Mouse (Mus musculus) adrenal gland, adult (tissue): Measurements from ENCODE around the gene Lmtk3.
A peak's percentile ranks its signal among the peaks of the same experiment; 100 is the strongest.

Experiments used
- DNase-seq, 2 experiments: peaks; one replicate each; pipeline ENCODE4 v3.0.0; 2022 to 2023; ENCODE audit warnings: low spot score in 1 of 2; ENCODE audit not compliant: inconsistent age in 2 of 2

Lmtk3 gene

DNA sequence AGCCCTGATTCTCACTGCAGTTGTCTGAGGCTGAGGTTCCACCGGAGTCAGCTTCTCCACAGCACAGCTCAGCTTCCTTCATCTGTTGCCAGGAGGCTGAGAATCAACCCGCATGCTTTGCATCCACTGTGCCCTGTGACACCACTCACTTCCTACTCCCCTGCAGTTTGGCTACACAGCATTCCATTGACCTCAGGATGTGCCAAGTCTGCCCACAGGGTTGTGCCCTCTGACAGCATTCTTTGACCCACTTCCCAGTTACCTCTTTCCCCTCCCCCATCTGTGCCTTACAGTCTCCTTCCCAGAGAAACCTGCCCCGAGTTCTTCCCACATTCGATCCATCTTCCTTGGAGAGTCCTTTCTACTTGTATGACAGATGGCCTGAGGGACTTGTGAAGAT lies 1.3 kb upstream of the Lmtk3 start:
- peak in 1 of 2 experiments; percentile 38 for DNase-seq

DNA sequence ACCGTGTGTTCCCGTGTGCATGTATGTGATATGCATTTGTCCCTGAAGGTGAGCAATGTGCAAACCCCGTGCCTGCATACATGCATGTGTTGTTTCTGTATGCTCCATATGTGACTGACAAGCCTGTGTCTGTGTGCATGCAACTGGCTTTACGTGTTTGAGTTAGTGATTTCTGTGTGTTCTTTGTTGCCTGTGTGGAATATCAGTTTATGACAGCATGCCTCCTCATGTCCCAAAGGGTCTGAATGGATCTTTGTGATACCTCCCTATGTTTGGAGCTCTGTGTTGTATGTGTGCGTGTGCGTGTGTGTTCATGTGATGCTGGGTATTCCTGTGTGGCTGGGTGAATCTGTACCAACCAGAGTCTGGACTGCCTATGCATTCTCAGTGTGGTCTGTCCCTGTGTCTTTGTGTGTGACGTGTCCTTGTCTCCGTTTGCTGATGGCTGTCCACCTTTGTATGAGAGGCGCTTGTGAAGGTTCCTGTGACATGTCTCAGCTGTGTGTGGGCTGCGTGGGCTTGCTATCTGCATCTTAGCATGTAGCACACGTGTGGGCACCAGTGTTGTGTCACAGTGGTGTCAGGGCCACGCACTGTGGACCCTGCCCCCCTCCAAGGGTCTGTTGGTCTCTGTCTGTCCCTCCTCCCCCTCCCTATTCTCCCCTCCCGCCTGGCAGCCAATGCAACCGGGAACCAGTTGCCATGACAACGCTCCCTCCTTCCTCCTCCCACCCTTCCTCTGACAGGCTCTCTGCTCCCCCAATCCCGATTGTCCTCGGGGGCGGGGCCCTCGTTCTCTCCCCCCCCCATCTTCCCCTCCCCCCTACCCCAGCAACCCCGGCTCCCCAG lies 1.2 kb downstream of the Lmtk3 start, which contains the start of gene Sult2b1:
TSS of gene Sult2b1 (minus strand) at position 146 of the 849 bp plus-strand sequence.
- peak; percentile 67 to 75 for DNase-seq

DNA sequence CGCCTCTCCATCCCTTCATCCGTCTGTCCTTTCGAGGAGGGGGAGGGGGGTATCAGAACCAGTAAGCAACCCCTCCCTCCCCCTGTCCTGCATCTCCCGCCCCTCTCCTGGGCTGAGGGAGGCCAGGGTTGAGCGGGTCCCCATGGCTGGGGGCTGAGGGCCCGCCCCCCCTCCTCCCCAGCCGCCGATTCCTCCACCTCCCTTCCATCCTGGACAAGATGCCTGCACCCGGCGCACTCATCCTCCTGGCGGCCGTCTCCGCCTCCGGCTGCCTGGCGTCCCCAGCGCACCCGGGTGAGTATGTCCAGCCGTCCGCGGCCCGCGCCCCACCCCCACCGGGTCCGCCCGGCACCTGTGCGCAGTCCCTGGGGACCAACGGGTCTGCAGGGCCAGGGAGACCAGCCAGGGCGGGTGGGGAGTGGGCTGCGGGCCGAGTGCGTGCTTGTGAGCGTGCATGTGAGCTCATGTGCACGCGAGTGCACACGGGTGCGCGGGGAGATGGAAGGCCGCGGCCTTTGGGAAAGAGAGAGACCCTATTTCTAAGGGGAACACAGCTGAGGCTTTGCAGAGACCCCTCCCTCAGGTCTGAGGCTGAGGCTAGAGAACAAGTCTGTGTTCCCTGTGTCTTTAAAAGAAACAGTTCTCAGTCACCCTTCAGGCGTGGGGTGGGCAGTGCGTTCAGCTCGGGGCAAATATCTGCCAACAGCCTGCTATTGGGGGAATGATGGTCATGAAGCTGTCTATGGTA lies 2.0 kb downstream of the Lmtk3 start:
- peak in 1 of 2 experiments; percentile 62 for DNase-seq

DNA sequence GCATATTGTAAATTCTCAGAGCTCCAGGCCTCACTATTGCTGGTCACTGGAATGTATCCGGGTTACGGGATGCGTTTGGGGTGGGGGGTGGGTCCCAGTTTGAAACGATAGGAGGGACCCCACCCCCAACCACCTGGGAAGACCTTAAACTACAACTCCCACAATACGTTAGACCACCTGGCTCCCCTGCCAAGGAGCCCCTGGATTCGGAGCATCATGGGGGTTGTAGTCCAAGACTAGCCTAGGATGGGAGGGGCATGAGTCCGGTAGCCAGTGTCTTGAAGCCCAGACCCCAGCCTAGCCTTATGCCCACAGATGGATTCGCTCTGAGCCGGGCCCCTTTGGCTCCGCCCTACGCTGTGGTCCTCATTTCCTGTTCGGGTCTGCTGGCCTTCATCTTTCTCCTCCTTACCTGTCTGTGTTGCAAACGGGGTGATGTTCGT lies 2.6 kb downstream of the Lmtk3 start:
- DNase-seq = peak in 1 of 2 experiments; percentile 53

DNA sequence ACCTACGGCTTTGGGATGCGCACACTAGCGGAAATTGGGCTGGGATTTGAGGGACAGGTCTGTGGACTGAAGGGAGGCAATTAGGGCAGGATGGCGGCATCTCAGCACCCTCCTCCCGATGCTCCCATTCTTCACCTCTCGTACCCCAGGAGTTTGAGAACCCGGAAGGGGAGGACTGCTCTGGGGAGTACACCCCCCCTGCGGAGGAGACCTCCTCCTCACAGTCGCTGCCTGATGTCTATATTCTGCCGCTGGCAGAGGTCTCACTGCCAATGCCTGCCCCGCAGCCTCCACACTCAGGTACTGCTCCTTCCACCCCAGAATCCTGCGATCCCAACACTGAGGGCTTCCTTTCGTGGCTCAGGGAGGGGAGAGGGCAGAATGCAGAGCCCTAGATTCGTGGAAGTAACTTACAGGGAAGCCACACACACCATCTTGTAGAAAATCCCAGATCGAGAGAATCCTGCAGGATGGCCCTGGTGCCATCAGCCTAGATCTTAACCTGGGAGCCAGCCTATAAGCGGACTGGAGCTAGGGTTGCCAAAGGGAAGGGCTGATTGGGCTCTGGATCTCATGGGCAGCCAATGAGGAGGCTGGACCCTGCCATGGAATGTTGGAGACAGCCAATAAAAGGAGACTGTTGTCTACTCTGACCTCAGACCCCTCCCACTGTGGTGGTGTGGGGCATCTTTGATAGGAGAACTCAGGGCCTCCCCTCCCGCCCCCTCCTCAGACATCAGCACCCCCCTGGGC lies 3.3 kb downstream of the Lmtk3 start:
- DNase-seq = peak in 1 of 2 experiments; percentile 30

GRCm38 (mm10) chr7:45787642-45788041 lies 4.1 kb downstream of the Lmtk3 start:
- peak in 1 of 2 experiments; percentile 22 for DNase-seq

DNA sequence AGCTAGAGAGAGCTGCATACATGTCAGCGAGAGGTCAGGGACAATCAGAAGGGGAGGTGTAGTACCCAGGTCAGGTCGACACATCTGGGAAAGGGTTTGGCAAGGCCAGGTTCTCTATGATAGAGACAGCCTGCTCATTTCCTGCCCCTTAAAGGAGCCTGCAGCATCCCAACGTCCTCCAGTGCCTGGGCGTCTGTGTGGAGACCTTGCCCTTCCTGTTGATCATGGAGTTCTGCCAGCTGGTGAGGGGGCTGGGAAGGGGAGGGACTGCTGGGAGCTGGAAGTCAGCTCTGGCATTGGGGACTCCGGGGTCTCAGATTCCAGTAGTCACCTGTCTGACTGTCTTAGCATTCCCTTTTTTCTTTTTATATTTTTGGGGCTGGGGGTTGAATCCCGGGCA lies 7.2 kb downstream of the Lmtk3 start:
- DNase-seq = peak; percentile 50 to 67

DNA sequence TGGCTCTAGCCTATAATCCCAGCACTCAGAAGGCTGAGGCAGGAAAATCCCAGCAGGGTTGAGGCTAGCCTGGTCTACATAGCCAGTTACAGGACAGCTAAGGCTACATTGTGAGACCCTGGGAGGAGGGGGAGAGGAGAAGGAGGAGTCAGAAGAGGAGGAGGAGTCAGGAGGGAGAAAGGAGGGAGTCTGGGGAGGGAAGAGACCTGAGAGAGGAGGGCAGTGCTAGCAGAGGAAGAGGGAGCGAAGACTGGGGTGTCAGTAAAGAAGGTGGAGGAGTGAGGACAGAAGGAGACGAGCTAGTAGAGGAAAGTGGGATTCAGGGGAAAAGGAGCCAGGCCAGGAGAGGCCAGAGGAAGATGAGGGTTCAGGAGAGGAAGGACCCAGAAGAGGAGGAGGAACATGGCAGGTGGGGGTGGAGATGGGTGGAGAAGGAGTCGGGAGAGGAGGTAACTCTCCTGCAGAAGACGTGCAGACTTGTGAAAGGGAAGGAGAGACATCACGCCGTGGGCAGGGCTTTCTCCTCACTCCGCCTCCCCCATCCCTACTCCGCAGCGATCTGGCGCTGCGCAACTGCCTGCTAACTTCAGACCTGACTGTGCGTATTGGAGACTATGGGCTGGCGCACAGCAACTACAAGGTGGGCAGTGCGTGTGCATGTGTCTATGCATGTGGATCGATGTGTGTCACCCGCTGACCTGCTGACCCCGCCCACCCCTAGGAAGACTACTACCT lies 8.4 kb downstream of the Lmtk3 start:
- DNase-seq = peak in 1 of 2 experiments; percentile 24

- peak; percentile 16 to 48 for DNase-seq
Observed at GRCm38 (mm10) chr7:45793240-45793639, 9.7 kb downstream of the Lmtk3 start.

DNA sequence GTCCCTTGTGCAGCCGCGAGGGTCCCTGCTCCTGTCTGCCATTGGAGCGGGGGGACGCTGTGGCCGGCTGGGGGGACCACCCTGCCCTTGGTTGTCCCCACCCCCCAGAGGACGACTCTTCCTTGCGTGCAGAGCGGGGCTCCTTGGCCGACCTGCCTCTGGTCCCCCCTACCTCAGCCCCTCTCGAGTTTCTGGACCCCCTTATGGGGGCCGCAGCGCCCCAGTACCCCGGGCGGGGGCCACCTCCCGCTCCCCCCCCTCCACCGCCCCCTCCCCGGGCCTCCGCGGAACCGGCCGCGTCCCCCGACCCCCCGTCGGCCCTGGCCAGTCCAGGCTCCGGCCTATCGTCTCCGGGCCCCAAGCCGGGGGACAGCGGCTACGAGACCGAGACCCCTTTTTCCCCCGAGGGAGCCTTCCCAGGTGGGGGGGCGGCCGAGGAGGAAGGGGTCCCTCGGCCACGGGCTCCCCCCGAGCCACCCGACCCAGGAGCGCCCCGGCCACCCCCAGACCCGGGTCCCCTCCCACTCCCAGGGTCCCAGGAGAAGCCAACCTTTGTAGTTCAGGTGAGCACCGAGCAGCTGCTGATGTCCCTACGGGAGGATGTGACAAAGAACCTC lies 10.5 kb downstream of the Lmtk3 start:
- peak in 1 of 2 experiments; percentile 13 for DNase-seq

- DNase-seq = peak in 1 of 2 experiments; percentile 16
Observed at GRCm38 (mm10) chr7:45794971-45795370, 11.4 kb downstream of the Lmtk3 start.

DNA sequence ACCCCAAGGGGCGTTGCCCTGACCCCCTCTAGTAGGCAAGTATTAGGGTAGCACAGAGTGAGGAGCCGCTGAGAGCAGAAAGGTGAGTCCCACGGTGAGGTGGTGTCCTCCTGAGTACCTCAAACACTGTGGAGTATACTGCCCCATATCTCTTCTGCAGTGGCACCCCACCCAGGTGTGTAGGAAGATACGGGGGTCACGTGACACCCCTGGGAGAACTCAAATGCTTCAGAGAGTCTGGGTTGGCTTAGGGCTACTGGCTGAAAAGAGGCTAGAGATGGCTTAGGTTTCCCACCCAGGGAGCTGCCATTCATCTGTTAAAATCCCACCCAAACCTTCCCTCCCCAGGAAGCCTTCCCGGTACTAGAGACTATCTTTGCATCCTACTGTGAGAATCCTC lies 13.4 kb downstream of the Lmtk3 start:
- DNase-seq = no peak

- DNase-seq = peak in 1 of 2 experiments; percentile 78
Observed at GRCm38 (mm10) chr7:45797661-45798510, 14.3 kb downstream of the Lmtk3 start.

DNA sequence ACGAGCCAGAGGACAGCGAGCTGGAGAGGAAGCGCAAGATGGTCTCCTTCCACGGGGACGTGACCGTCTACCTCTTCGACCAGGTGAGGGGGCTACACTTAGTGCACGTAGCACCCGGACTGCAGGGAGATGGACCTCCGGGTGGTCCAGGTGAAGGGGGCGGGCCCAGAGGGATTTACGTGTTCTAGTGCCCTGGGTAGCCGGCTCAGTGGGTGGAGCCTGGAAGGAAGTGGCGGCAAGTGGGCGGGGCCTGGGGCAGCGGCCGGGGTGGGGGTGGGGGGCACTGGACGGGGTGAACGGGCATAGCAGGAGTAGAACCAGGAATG lies 14.9 kb downstream of the Lmtk3 start:
- DNase-seq = no peak

- no peak for DNase-seq
Observed at GRCm38 (mm10) chr7:45798931-45799330, 15.4 kb downstream of the Lmtk3 start.

DNA sequence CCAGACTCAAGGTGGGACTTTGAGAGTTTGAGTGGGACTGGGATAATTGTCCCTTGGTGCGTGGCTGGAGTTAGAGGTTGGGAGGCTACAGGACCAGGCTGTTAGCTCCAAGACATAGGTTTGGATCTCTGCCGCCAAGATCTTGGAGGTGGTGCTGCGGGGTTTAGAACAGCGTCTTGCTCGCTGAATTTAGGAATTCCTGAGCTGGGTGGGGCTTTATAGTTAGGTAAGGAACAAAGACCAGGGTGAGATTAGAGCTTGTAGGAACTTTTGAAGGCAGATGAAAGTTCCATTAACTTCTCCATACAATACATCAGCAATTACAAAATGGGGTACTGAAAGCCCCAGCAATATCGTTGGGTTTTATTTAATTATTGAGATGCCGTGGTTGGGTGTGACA lies 16.5 kb downstream of the Lmtk3 start:
- DNase-seq = no peak

GRCm38 (mm10) chr7:45800546-45801204 lies 17.1 kb downstream of the Lmtk3 start:
- DNase-seq = peak; percentile 67 to 87

DNA sequence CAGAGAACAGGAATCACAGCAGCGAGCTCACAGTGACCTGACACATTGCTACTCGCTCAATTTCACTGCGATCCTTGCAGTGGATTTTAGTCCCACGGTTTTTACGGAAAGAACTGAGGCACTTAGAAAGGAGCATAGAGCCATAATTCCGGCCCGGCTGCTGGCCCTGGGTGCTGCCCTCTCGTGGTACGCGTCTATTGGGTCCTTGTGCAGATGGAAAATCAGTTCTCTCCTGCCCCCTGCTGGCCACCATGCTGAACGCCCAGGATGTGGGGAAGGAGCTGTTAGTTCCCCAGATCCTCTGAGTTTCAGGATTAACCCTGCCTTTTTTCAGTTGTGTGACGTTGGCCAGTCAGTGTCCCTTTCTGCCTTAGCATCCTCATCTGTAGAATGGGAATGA lies 17.8 kb downstream of the Lmtk3 start:
- peak; percentile 93 to 97 for DNase-seq

GRCm38 (mm10) chr7:45802551-45802950 lies 19.0 kb downstream of the Lmtk3 start:
- DNase-seq = peak; percentile 81 to 87
